Mouse (Mus musculus) small intestine, adult 2 months (tissue): Measurements from ENCODE around the gene Ptpra. TPM values are rescaled to one million over a fixed set of nuclear protein-coding genes. Genes with fewer than 3 reads are reported as not detected.

ENCODE experiments used
- H3K27ac ChIP-seq: fragments of 200-500 bp; 2 replicates; pipeline ENCODE4 v1.5.1; 2012; ENCODE audit warnings: low read depth, low read length, control low read depth, inconsistent platforms; ENCODE audit not compliant: insufficient read depth
- H3K27me3 ChIP-seq: fragments of 200-500 bp; 2 replicates; pipeline ENCODE4 v1.6.1; 2012; ENCODE audit warnings: mild to moderate bottlenecking, moderate library complexity, low read length, inconsistent platforms; ENCODE audit not compliant: control insufficient read depth, insufficient read depth
- H3K36me3 ChIP-seq: fragments of 200-500 bp; 2 replicates; pipeline ENCODE4 v1.6.1; 2012; ENCODE audit warnings: mild to moderate bottlenecking, low read length, control low read depth, inconsistent platforms; ENCODE audit not compliant: control insufficient read depth, insufficient read depth
- H3K4me1 ChIP-seq: fragments of 200-500 bp; 2 replicates; pipeline ENCODE4 v1.6.1; 2012; ENCODE audit warnings: low read length, inconsistent platforms, mixed read lengths; ENCODE audit not compliant: control insufficient read depth, insufficient read depth, insufficient read length
- H3K4me3 ChIP-seq: fragments of 200-500 bp; 2 replicates; pipeline ENCODE4 v1.5.1; 2012; ENCODE audit warnings: low read depth, mild to moderate bottlenecking, control low read depth, inconsistent platforms, low read length, moderate library complexity
- CTCF ChIP-seq: fragments of 200-500 bp; IDR thresholded peaks from 2 replicates; pipeline ENCODE4 v1.5.1; 2012; ENCODE audit warnings: low read depth, mild to moderate bottlenecking, control low read depth, inconsistent platforms, low read length, moderate library complexity, mixed read lengths; ENCODE audit not compliant: insufficient replicate concordance, insufficient read length; ENCODE audit errors: extremely low read depth
- POLR2A ChIP-seq: fragments of 200-500 bp; IDR thresholded peaks from 2 replicates; pipeline ENCODE4 v1.6.1; 2012; ENCODE audit warnings: low read depth, mild to moderate bottlenecking, control low read depth, inconsistent platforms, low read length, moderate library complexity
- WGBS: fragments of 180-500 bp; shearing (Covaris S2); methylation state at CpG from one replicate; pipeline ENCODE4 v1.1.7; 2018; 5-methylcytosine and 5-hydroxymethylcytosine counted together
- polyA plus RNA-seq: library from polyadenylated mRNA; depleted of rRNA; stranded (reverse); fragments of >200 nt; gene quantifications from 2 replicates; pipeline ENCODE4 v1.2.3, GENCODE M21; 2012

Gene Ptpra
- polyA plus RNA-seq, 1 experiment, result 21.8 TPM

DNA sequence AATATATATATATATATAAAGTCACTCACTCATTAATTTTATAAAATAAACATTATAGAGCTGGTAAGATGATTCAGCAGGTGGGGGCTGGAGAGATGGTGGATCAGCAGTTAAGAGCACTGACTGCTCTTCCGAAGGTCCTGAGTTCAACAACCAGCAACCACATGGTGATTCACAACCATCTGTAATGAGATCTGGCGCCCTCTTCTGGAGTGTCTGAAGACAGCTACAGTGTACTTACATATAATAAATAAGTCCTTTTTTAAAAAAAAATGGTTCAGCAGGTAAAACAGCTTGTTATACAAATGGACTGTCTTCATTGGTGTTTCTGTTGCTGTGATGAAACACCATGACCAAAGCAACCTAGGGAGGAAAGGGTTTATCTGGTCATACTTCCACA is 107.9 kb downstream of the Ptpra start:
- Histone ChIP-seq H3K4me3 (no peak overlapping the region), H3K27me3 (no peaks in the 10 kb centered on the region), H3K4me1 (peaks cover 4% of the 10 kb centered on the region; the same call in 1 of the 2 replicates), H3K36me3 (peaks cover 9% of the 10 kb centered on the region), H3K27ac (no peak overlapping the region)
- 83% methylated on average over 2 of the region's 2 CpGs for WGBS
- no peak for TF ChIP-seq CTCF
- no peak for TF ChIP-seq POLR2A

- H3K36me3 ChIP-seq, result no peaks in the 10 kb centered on the region; the same call in 1 of the 2 replicates
- peaks cover 13% of the 10 kb centered on the region; the same call in 1 of the 2 replicates for H3K4me1 ChIP-seq
- TF ChIP-seq CTCF (no peak; the same call in 1 of the 2 replicates), POLR2A (peak; percentile 83)
- WGBS, result under 1% methylated on average over 61 of the region's 61 CpGs
- no peaks in the 10 kb centered on the region for H3K27me3 ChIP-seq
- peak within 1 kb of the TSS; percentile 33 for H3K27ac ChIP-seq
- H3K4me3 ChIP-seq, result peak within 1 kb of the TSS; percentile 85
Observed at GRCm38 (mm10) chr2:130563212-130564055, 113.4 kb downstream of the Ptpra start, which contains the start of gene Mrps26. Gene Mrps26 (plus strand): TSS chr2:130563742.

DNA sequence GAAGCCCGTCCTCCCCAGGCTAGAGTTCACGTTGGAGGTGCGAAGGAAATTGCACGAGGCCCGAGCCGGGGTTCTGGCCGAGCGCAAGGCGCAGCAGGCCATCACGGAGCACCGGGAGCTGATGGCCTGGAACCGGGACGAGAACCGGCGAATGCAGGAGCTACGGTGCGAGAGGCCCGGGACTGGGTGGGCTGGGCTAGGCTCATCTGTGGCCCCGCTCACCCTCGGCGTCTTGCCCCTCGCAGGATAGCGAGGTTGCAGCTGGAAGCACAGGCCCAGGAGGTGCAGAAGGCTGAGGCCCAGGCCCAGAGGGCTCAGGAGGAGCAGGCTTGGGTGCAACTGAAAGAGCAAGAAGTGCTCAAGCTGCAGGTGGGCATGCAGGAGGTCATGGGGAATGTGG is 114.0 kb downstream of the Ptpra start:
- Histone ChIP-seq H3K36me3 (no peaks in the 10 kb centered on the region; the same call in 1 of the 2 replicates), H3K27ac (no peak overlapping the region), H3K27me3 (no peaks in the 10 kb centered on the region), H3K4me1 (peaks cover 13% of the 10 kb centered on the region; the same call in 1 of the 2 replicates), H3K4me3 (peak overlapping the region; percentile 85)
- WGBS, result 1% methylated on average over 23 of the region's 23 CpGs
- TF ChIP-seq POLR2A (no peak), CTCF (no peak)

DNA sequence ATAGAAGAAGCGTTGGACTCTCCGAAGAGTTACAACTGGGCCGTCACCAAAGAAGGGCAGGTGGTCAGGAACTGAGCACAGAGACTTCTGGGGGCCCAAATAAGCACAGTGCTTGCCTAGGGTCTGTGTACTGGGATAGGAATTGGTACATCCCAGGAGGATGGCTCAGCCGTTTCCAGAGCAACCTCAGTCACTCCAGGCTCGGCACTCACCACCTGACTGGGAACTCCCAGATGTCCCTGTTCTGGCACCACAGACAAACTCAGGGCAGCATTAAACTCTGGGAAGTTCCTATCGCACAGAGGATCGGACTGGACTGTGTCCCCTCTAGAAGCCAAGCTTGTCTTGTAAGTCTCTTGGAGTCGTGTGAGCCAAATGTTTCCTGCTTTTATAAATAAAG is 114.9 kb downstream of the Ptpra start:
- Histone ChIP-seq H3K4me1 (peaks cover 13% of the 10 kb centered on the region; the same call in 1 of the 2 replicates), H3K36me3 (no peaks in the 10 kb centered on the region; the same call in 1 of the 2 replicates), H3K27ac (no peak overlapping the region), H3K4me3 (peak overlapping the region; percentile 85; the same call in 1 of the 2 replicates), H3K27me3 (no peaks in the 10 kb centered on the region)
- WGBS, result 83% methylated on average over 8 of the region's 8 CpGs
- no peak for TF ChIP-seq CTCF
- no peak for TF ChIP-seq POLR2A

GRCm38 (mm10) chr2:130568921-130569320 is 118.8 kb downstream of the Ptpra start:
- TF ChIP-seq POLR2A (no peak), CTCF (no peak)
- no peak overlapping the region for H3K4me3 ChIP-seq
- H3K27me3 ChIP-seq, result no peaks in the 10 kb centered on the region
- 63% methylated on average over 4 of the region's 4 CpGs for WGBS
- no peak overlapping the region for H3K27ac ChIP-seq
- no peaks in the 10 kb centered on the region; the same call in 1 of the 2 replicates for H3K36me3 ChIP-seq
- H3K4me1 ChIP-seq, result peaks cover 7% of the 10 kb centered on the region; the same call in 1 of the 2 replicates

DNA sequence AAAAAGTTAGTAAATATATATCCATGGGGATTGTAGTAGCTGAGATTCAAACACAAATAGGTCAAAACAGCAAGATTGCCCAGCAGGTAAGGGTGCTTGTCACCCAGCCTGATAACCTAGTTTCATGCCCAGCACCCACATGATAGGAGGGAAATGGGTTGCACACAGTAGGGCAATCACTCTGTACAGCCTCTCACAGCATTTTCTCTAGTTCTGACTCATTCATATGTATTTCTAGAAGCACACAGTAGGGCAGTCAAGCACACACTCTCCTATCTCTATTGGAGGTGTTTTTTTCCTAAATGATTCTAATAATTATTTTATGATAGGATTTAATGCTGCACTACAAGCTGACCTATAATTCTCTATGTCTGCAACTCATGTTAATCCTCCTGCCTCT is 119.8 kb downstream of the Ptpra start:
- Histone ChIP-seq H3K36me3 (no peaks in the 10 kb centered on the region; the same call in 1 of the 2 replicates), H3K4me1 (no peaks in the 10 kb centered on the region), H3K27me3 (no peaks in the 10 kb centered on the region), H3K4me3 (no peak overlapping the region), H3K27ac (no peak overlapping the region)
- TF ChIP-seq CTCF, result no peak
- TF ChIP-seq POLR2A, result no peak

- 92% methylated on average over 5 of the region's 5 CpGs for WGBS
- TF ChIP-seq CTCF, result no peak
- no peak overlapping the region for H3K27ac ChIP-seq
- peaks cover 3% of the 10 kb centered on the region; the same call in 1 of the 2 replicates for H3K4me1 ChIP-seq
- H3K4me3 ChIP-seq, result no peak overlapping the region
- H3K27me3 ChIP-seq, result peaks cover 32% of the 10 kb centered on the region
- no peaks in the 10 kb centered on the region for H3K36me3 ChIP-seq
Observed at GRCm38 (mm10) chr2:130574960-130575359, 124.9 kb downstream of the Ptpra start.
